Mouse (Mus musculus): Measurements from ENCODE around the gene Chst11.

GRCm38 (mm10) chr10:83030928-83031327 is 45.6 kb downstream of the Chst11 start:
- TF ChIP-seq CTCF (IDR thresholded peaks at IDR 0.05; ENCODE audit: insufficient read depth, low read depth, low read length) (no peak), POLR2A (IDR thresholded peaks at IDR 0.05; ENCODE audit: insufficient read depth, low read depth, low read length) (no peak)
